Mouse (Mus musculus) splenic B cell, adult 2 months (primary cell): ENCODE data around the gene Cmtm6.

Experiments
- DNase-seq: peaks from one replicate; pipeline ENCODE4 v3.0.0-alpha.2; 2011; ENCODE audit warnings: low read depth, low spot score
- H3K27me3 ChIP-seq: 2 replicates; pipeline ENCODE4 v1.6.1; 2012; ENCODE audit warnings: mild to moderate bottlenecking, low read length, moderate library complexity, mixed read lengths; ENCODE audit not compliant: control insufficient read depth, poor library complexity, insufficient read depth, severe bottlenecking
- H3K36me3 ChIP-seq: 2 replicates; pipeline ENCODE4 v1.6.1; 2012; ENCODE audit warnings: mild to moderate bottlenecking, low read length, moderate library complexity, mixed read lengths; ENCODE audit not compliant: control insufficient read depth, poor library complexity, insufficient read depth, severe bottlenecking

The Cmtm6 gene

DNA sequence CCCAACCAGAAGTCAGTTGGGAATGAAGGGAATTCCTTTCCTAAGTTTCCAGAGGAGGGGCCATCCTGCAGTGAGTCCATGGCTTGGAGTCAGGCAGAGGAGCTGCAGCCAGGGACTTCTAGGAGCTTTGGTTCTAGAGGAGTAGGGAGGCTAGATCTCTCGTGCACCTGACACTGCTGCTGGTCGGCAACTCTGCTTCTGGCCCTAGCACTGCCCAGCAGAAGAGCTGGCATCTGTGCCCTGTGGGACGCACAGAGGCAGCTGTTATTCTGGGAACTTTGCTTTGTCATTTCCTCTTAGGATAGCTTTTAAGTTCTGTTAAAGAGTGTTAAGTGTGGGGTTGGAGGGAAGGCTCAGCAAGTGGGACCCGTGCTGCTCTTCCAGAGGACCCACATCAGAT is 14.7 kb downstream of the Cmtm6 start:
- Histone ChIP-seq H3K27me3 (no peaks in the 10 kb centered on the region), H3K36me3 (peaks cover 11% of the 10 kb centered on the region)
- DNase-seq, result no peak

DNA sequence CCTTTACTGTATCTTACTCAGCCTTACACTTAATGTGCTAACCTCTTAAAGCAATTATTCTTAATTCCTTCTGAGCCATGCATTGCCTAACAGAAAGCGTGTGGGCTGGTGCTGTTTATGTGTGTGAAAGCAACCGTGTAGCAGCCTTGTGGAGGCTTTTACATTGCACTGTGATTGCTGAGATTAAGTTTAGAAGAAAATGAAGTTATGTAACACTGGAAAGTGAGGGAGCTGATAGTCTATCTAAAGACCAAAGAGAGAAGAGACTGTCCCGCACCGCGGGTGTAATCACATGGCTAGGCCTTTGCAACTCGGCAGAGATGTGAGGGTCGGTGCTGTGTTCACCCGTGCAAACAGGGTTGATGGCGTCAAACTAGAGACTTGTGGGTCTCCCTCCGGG is 16.1 kb downstream of the Cmtm6 start:
- peaks cover 8% of the 10 kb centered on the region for H3K36me3 ChIP-seq
- H3K27me3 ChIP-seq, result no peaks in the 10 kb centered on the region
- DNase-seq, result no peak

DNA sequence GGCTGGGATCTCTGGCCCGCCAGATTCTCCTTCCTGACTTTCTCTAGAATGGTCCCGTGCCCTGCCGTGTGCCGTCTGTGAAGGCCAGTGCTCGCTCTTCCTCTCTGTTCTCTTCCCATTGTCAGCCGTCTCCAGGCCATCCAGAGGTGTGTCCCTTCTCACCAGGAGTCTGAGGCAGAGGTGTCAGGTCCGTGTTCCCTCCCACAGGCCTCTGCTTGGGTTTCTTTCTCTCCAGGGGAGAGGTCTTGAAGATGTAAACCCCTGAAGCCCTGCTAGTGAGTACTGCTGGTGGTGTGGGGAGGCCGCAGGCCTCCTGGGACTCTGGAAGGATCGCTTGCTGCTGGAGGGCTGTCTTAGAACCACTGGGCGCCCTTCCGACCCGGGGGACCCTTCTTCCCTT is 16.6 kb downstream of the Cmtm6 start:
- peaks cover 8% of the 10 kb centered on the region for H3K36me3 ChIP-seq
- no peaks in the 10 kb centered on the region for H3K27me3 ChIP-seq
- no peak for DNase-seq

DNA sequence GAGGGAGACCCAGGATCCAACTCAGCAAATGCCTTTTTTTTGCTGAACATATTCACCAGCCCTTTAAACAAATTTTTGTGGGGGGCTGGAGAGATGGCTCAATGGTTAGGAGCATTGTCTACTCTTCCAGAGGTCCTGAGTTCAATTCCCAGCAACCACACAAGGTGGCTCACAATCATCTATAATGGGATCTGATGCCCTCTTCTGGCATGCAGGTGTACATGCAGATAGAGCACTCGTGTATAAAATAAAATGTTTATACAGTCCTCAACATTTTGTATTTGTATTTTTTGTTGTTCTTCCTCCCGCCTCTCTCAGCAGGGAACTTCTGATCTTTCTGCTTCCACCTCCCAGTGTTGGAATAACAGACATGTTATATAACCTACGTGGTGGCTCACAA is 20.7 kb downstream of the Cmtm6 start:
- DNase-seq, result no peak
- H3K27me3 ChIP-seq, result no peaks in the 10 kb centered on the region
- H3K36me3 ChIP-seq, result peaks cover 2% of the 10 kb centered on the region; the same call in 1 of the 2 replicates

DNA sequence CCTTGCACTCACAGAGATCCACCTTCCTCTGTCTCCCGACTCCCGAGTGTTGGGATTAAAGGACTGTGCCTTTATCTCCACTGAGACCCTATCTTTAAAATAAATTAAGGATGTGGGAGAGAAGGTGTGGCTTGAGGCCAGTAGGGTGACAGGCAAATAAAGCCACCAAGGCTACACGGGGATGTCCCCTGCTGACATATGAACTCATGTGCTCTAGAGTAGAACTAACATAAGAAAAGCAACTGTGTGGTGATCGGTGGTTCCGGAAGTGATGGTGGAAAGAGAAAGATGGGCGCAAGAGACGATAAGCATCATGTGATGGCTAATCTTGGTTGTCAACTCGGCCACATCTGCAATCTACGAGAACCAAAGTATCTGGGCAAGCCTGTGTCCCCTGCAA is 21.4 kb downstream of the Cmtm6 start:
- DNase-seq, result peak; percentile 90
- Histone ChIP-seq H3K27me3 (no peaks in the 10 kb centered on the region), H3K36me3 (peaks cover 6% of the 10 kb centered on the region; the same call in 1 of the 2 replicates)

DNA sequence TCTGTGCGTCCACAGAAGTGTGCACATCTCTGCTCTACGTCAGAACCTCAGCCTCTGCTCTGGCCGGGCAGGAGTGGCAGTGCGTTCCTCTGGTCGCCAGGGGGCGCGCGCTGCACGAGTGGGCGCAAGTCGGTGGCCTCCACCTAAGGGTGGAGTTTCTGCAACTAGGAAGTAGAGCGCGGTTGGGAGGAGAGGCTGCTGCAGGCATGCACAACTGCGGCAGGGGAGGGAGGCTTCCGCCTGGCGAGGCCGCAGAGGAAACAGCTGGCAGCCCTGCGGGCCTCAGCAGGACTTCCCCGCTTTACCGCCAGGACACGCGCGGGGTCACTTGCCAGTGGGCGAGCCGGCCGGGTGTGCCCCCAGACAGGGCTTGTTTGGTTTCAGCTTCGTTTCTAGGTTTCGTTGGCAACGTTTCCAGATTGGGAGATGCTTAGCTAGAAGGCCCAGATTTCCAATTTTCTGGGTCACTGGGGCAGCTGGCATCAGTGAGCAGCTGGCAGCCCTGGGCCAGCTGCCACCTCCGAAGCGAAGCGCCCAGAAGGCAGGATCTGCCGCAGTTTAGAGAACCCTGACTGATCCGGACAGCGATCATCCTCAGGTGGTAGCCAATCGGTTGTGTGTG is 22.1 kb downstream of the Cmtm6 start:
- Histone ChIP-seq H3K36me3 (peaks cover 6% of the 10 kb centered on the region; the same call in 1 of the 2 replicates), H3K27me3 (no peaks in the 10 kb centered on the region)
- peak; percentile 98 for DNase-seq

DNA sequence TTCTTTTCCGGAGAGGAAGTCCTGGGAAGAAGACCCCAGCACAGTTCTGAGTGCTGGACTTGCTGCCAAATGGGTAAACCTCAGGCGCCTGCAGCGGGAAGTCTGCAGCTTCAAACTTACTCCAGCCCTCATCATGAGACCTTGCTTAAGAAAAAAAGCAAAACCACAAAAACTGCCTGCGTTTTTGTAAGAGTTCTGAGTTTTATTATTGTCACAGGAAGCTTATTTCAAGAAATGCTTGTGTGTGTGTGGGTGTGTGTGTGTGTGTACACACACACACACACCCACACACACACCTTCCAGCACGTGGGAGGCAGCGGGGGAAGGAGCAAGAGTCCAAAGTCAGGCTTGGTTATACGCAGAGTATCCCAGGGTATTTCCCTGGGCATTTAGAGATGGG is 27.4 kb downstream of the Cmtm6 start:
- peak; percentile 51 for DNase-seq
- no peaks in the 10 kb centered on the region for H3K27me3 ChIP-seq
- H3K36me3 ChIP-seq, result peaks cover 16% of the 10 kb centered on the region

DNA sequence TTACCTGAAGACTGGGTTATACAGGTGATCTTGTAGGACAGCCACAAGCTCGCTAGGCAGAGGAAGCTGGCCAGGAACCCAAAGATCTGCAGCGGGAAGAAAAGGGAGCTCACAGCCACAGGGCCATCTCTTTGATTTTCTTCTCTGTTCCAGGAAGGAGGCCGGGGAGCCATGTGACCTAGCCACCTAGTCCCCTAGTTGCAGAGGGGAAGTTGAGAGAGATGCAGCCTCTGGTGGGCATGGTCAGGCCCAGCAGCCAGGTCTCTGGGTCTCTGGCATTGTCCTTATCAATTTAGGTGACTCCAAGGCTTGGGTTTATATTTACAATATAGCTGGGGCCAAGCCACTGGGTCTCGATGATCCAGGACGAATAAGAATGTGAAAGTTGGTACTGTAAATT is 27.9 kb downstream of the Cmtm6 start:
- Histone ChIP-seq H3K27me3 (no peaks in the 10 kb centered on the region), H3K36me3 (peaks cover 16% of the 10 kb centered on the region)
- DNase-seq, result peak; percentile 46

DNA sequence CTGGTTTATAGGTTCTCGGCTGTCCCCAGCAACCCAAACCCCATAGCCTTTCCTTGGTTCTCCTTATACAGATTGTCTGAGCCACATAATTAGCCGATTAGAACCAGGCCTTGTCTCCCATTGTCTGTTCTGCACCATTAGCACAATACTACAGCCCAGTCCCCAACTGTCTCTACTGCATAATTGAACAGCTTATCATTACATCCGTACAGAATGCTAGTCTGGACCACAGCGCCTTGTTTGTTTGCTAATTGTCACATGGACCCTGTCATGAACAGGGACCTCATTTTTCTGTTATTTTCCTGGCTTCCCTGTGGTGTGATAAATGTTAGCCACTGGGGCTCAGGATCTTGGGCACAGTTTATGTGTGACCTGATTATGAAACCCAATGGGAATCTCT is 29.0 kb downstream of the Cmtm6 start:
- DNase-seq, result no peak
- Histone ChIP-seq H3K27me3 (no peaks in the 10 kb centered on the region), H3K36me3 (peaks cover 16% of the 10 kb centered on the region)

DNA sequence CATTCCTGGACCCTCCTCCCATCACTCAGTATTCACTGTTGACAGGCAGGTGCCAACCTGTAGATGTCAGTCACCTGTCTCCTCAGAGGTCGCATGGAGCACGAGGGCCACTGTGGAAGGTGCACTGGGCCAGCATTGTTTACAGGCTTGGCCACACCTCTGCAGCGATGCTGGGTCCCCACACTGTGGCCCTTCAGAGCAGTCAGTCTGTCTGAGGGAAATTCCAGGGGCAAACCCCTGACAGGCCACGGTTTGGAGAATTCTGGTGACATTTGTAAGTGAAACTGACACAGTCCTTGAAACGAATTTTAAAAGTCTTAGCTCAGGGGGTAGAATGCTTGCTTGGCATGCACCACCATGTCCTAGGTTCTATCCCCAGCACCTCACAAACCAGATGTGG is 29.4 kb downstream of the Cmtm6 start:
- DNase-seq, result peak; percentile 51
- Histone ChIP-seq H3K36me3 (peaks cover 16% of the 10 kb centered on the region), H3K27me3 (no peaks in the 10 kb centered on the region)

DNA sequence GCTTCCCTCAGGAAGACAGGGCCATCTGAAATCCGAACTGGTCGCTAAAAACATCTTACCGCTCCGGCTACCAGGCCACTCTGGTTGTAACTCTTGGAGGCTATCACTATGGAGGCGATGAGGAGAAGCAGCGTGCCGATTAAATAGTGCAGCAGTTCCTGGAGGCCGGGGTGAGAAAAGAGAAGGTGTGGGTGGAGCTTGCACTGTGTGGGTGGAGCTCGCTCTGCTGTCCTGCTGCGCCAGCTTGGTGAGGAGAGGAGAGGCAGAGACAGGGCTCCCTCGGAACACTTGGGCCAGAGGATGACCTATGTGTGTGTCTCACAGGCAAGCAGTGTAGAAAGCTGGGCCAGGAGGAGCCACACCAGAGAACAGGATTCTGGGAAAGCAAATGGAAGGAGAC is 30.9 kb downstream of the Cmtm6 start:
- Histone ChIP-seq H3K36me3 (peaks cover 14% of the 10 kb centered on the region), H3K27me3 (no peaks in the 10 kb centered on the region)
- no peak for DNase-seq

DNA sequence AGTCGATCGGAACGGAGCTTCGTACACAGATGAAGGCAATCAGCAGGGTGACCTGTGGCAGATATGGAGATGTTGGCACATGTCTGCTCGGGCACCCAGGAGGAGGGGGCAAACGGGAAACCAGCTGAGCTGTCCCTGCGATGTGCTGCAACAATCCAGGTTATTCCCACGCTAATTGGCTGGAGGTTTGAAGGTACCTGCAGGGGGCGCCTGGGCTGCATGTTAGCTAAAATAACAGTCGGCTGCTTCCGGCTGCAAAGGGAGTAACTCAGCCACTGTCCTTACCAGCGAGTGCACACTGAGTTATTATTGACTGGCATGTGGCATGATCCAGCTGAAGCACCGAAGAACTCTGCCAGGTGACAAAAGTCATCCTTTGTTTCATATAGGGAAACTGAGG is 32.4 kb downstream of the Cmtm6 start:
- Histone ChIP-seq H3K36me3 (peaks cover 10% of the 10 kb centered on the region), H3K27me3 (no peaks in the 10 kb centered on the region)
- peak; percentile 65 for DNase-seq

DNA sequence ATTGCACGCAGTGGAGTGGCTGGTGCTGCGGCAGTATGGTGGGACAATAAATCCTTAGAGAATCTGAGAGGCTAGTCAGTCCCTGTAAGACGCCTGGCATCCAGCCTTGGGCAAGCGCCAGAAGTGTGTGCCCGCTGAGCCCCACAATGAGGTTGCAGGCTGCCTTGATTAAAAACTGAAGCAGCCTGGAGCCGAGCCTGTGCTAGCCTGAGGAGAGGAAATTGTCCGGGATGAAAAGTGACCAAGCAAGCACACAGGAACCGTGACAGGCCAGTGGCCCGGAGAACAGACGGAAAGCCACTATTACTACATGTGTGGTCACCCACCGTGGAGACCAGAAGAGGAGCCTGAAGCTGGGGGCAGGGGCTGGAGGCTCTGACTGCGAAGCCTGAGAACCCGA is 36.1 kb downstream of the Cmtm6 start:
- DNase-seq, result no peak
- Histone ChIP-seq H3K27me3 (no peaks in the 10 kb centered on the region), H3K36me3 (peaks cover 4% of the 10 kb centered on the region)

DNA sequence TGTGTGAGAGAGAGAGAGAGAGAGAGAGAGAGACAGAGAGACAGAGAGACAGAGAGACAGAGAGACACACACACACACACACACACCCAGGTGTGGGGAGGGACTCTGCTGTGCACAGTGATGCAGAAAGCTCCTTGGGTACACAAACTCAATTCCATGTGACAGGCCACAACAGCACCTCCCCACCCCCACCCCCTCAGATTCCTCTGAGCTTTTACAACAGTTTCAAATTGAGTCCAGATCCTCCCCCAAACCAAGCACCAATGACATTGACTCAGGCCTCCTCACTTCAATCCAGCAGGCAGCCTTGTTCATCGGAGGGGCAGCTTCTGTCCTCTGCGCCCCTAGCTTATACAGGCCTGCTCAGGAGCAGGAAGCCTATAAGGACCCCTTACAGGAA is 36.6 kb downstream of the Cmtm6 start:
- no peak for DNase-seq

DNA sequence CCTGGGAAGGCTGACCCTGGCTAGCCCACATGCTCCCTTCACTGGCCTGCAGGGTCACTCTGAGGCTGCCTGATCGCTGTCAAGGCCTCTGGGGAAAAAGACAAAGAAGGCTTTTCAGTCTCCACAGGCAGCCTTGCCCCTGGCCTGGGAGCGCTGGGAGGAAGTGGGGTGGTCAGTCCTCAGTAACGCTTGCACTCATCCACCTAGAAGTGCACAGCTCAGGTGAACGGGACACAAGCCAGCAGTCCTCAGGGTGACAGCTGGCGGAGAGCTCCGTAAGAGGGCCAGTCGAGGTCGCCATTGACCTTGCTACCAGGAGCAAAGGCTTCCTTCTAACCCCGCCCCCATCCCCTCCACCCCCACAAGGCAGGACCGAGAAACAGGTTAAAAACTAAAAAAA is 37.1 kb downstream of the Cmtm6 start:
- peaks cover 7% of the 10 kb centered on the region for H3K36me3 ChIP-seq
- H3K27me3 ChIP-seq, result no peaks in the 10 kb centered on the region
- no peak for DNase-seq

More for the DNA sequence above, 36.6 kb downstream of the Cmtm6 start:
- Histone ChIP-seq H3K27me3 (no peaks in the 10 kb centered on the region), H3K36me3 (peaks cover 9% of the 10 kb centered on the region)

DNA sequence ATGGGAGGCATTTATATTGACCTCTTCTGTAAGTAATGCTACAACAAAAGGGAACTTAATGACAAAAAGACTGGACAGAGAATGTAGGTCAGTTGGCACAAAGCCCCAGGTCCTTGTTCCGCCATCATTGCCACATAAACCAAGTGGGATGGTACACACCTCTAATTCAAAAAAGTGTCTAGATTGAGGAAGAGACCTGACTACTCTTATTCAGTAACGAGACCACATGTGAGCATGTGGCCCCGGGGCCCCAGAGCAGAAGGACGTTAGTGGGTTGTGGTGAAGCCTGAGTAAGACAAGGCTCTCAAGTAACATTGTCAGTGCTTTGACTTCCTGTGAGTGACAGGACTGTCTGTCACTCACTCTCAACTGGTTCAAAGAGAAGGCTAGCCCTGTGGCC is 39.3 kb downstream of the Cmtm6 start:
- DNase-seq, result peak; percentile 34
- Histone ChIP-seq H3K36me3 (peaks cover 7% of the 10 kb centered on the region), H3K27me3 (no peaks in the 10 kb centered on the region)
